Mouse (Mus musculus): ENCODE data around the gene Mmel1. TPM values are rescaled to one million over a fixed set of nuclear protein-coding genes. Genes with fewer than 3 reads are reported as not detected.
A peak's percentile ranks its signal among the peaks of the same experiment; 100 is the strongest.

The Mmel1 gene
- polyA plus RNA-seq, 1 experiment from 2014 or later, result 0.34 TPM

DNA sequence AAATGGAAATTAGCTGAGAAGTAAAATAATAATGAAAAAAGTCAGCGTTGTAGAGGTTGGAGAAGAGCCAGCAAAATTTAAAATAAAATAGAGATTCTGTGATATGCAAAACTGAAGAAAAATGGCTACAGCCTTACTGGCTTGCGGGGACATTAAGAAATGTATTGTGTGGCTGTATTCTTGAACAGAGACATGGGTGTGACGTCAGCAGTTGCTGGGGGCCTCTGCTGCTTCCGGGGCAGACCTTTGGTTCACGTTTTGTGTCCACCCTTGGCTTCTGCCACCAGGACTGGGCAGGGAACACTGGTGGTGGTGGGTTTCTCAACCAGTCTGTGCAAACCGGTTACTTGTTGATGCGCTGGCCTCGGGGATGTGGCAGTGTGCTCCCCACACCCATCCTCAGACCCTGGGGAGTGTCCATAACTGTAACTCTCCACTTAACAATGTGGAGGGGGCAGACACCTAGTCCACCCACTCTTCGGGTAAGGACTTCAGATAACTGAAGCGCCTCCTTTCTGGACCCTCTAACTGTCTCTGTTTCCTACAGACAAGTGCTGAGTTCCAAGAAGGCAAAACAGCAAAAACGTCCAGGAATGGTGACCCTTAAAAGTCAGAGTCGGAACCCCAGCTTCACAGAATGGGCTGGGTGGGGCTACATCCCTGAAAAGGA, 14.6 kb upstream of the Mmel1 start:
- no peak for ATAC-seq
- Histone ChIP-seq H3K27me3 (replicated peaks) (peaks cover 23% of the 10 kb centered on the region), H3K4me3 (replicated peaks) (no peak overlapping the region), H3K36me3 (no peaks in the 10 kb centered on the region), H3K27ac (no peak overlapping the region), H3K9ac (no peak overlapping the region), H3K4me1 (replicated peaks) (0 out of 2 replicates have a peak, but pooled peaks cover 5% of the 10 kb centered on the region), H3K9me3 (no peaks in the 10 kb centered on the region), H3K4me2 (replicated peaks) (peak overlapping the region; percentile 98; the same call in 1 of the 2 replicates)
- 53% methylated on average over 12 of the region's 12 CpGs for WGBS

DNA sequence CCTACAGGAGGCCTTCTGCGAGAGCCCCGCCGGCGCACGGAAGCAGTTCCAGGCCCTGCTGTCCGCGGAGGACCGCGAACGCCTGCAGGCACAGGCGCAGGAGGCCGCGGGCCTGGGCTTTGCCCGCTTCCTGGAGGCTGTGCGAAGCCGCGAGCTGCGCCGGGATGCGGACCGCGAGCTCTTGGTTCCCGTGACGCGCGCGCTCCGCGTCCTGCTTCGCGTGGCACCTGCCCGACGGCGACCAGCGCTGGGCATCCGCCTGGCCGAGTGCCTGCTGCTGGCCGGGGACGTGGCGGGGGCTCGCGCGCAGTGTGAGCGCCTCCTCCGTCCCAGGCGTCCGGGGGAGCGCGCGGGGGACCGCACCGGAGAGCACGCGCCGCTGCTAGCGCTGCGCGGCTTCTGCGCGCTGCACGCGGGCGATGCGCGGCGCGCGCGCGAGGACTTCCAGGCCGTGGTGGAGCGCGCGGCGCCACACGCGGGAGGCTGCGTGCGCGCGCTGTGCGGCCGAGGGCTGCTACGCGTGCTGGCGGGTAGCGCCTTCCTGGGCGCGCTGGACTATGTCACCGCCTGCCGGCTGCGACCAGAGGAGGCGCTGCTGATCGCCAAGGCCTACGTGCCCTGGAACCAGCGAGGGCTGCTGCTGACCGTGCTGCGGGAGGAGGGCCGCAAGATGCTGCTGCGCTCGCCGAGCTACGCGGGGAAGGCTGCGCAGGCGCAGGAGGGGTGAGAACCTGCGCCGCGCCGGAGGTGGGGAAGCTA, 13.5 kb upstream of the Mmel1 start:
- Histone ChIP-seq H3K4me2 (replicated peaks) (peak overlapping the region; percentile 98), H3K4me3 (replicated peaks) (peak overlapping the region; percentile 55), H3K27ac (no peak overlapping the region), H3K36me3 (no peaks in the 10 kb centered on the region), H3K4me1 (replicated peaks) (0 out of 2 replicates have a peak, but pooled peaks cover 5% of the 10 kb centered on the region), H3K9me3 (no peaks in the 10 kb centered on the region), H3K9ac (peak overlapping the region; percentile 34), H3K27me3 (replicated peaks) (peaks cover 23% of the 10 kb centered on the region)
- ATAC-seq, result peak; percentile 95
- WGBS, result under 1% methylated on average over 110 of the region's 110 CpGs

GRCm38 (mm10) chr4:154856480-154856837, 12.9 kb upstream of the Mmel1 start:
- H3K4me2 ChIP-seq (replicated peaks), result peak overlapping the region; percentile 98
- peaks cover 23% of the 10 kb centered on the region for H3K27me3 ChIP-seq (replicated peaks)
- no peaks in the 10 kb centered on the region for H3K36me3 ChIP-seq
- no peak for ATAC-seq
- peak overlapping the region; percentile 55 for H3K4me3 ChIP-seq (replicated peaks)
- WGBS, result 15% methylated on average over 9 of the region's 9 CpGs
- H3K9me3 ChIP-seq, result no peaks in the 10 kb centered on the region
- peak overlapping the region; percentile 34 for H3K9ac ChIP-seq
- no peak overlapping the region for H3K27ac ChIP-seq
- H3K4me1 ChIP-seq (replicated peaks), result 0 out of 2 replicates have a peak, but pooled peaks cover 5% of the 10 kb centered on the region

GRCm38 (mm10) chr4:154856882-154857281, 12.5 kb upstream of the Mmel1 start:
- Histone ChIP-seq H3K36me3 (no peaks in the 10 kb centered on the region), H3K27ac (no peak overlapping the region), H3K9ac (no peak overlapping the region), H3K4me1 (replicated peaks) (0 out of 2 replicates have a peak, but pooled peaks cover 5% of the 10 kb centered on the region), H3K27me3 (replicated peaks) (peaks cover 23% of the 10 kb centered on the region), H3K4me2 (replicated peaks) (peak overlapping the region; percentile 98), H3K4me3 (replicated peaks) (no peak overlapping the region), H3K9me3 (no peaks in the 10 kb centered on the region)
- WGBS, result 87% methylated on average over 7 of the region's 7 CpGs
- no peak for ATAC-seq

GRCm38 (mm10) chr4:154857366-154858240, 11.8 kb upstream of the Mmel1 start:
- 0 out of 2 replicates have a peak, but pooled peaks cover 5% of the 10 kb centered on the region for H3K4me1 ChIP-seq (replicated peaks)
- H3K9ac ChIP-seq, result no peak overlapping the region
- H3K4me3 ChIP-seq (replicated peaks), result no peak overlapping the region
- peaks cover 23% of the 10 kb centered on the region for H3K27me3 ChIP-seq (replicated peaks)
- no peak overlapping the region for H3K4me2 ChIP-seq (replicated peaks)
- no peaks in the 10 kb centered on the region for H3K36me3 ChIP-seq
- 75% methylated on average over 10 of the region's 10 CpGs for WGBS
- no peak overlapping the region for H3K27ac ChIP-seq
- ATAC-seq, result no peak
- H3K9me3 ChIP-seq, result no peaks in the 10 kb centered on the region

- Histone ChIP-seq H3K4me2 (replicated peaks) (no peak overlapping the region), H3K27ac (no peak overlapping the region), H3K27me3 (replicated peaks) (peaks cover 23% of the 10 kb centered on the region), H3K36me3 (no peaks in the 10 kb centered on the region), H3K9me3 (no peaks in the 10 kb centered on the region), H3K4me1 (replicated peaks) (0 out of 2 replicates have a peak, but pooled peaks cover 5% of the 10 kb centered on the region), H3K4me3 (replicated peaks) (no peak overlapping the region), H3K9ac (no peak overlapping the region)
- 77% methylated on average over 3 of the region's 3 CpGs for WGBS
- ATAC-seq, result no peak
These were observed 10.8 kb upstream of the Mmel1 start for GRCm38 (mm10) chr4:154858601-154859000.

DNA sequence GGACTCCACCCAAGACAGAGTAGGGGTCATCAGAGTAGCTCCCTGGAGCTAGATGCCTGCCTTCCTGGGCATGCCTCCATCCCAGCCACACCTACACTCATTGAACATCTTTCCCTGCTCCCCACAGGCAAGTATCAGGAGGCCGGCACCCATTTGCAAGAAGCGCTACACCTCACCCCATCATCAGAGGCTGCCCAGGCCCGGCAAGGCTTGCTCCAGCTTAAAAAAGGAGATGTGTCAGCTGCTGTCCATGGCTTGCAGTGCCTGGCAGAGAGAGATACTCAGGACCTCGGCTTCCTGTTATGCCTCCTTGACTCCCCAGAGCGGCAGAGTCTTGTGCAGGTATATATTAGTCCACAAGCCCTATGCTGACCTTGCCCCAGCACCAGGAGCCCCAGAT, 7.4 kb upstream of the Mmel1 start:
- Histone ChIP-seq H3K4me2 (replicated peaks) (no peak overlapping the region), H3K4me1 (replicated peaks) (peaks cover 7% of the 10 kb centered on the region), H3K27ac (no peak overlapping the region), H3K36me3 (no peaks in the 10 kb centered on the region), H3K27me3 (replicated peaks) (peaks cover 2% of the 10 kb centered on the region; the same call in 1 of the 2 replicates), H3K9me3 (no peaks in the 10 kb centered on the region), H3K4me3 (replicated peaks) (no peak overlapping the region), H3K9ac (no peak overlapping the region)
- WGBS, result 72% methylated on average over 5 of the region's 5 CpGs
- ATAC-seq, result no peak

DNA sequence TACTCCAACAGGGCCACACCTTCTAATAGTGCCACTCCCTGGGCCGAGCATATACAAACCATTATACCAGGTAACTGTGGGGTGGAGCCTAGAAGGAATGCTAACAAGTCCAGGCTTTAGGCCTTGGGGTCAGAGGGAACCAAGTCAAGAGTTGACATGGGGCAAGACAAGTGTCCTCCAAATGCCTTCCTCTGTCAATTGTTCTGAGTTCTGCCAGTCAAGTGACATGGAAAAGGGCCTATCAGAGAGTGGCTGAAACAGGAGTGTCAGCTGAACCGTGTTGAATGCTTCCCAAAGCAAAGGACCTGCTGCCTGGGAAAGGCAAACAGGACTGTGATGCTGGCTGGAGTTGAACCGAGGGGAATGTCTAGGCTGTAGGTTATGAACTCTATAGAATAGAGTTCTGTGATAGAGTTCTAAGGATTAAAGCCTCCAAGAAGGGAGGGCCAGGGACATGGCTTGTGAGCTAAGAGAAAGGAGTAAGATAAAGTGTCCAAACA, 5.9 kb upstream of the Mmel1 start:
- Histone ChIP-seq H3K9ac (no peak overlapping the region), H3K4me3 (replicated peaks) (no peak overlapping the region), H3K4me1 (replicated peaks) (peaks cover 7% of the 10 kb centered on the region), H3K36me3 (no peaks in the 10 kb centered on the region), H3K27me3 (replicated peaks) (no peaks in the 10 kb centered on the region; the same call in 1 of the 2 replicates), H3K27ac (no peak overlapping the region), H3K9me3 (no peaks in the 10 kb centered on the region), H3K4me2 (replicated peaks) (no peak overlapping the region)
- WGBS, result 77% methylated on average over 3 of the region's 3 CpGs
- no peak; the same call in 1 of the 2 replicates for ATAC-seq

DNA sequence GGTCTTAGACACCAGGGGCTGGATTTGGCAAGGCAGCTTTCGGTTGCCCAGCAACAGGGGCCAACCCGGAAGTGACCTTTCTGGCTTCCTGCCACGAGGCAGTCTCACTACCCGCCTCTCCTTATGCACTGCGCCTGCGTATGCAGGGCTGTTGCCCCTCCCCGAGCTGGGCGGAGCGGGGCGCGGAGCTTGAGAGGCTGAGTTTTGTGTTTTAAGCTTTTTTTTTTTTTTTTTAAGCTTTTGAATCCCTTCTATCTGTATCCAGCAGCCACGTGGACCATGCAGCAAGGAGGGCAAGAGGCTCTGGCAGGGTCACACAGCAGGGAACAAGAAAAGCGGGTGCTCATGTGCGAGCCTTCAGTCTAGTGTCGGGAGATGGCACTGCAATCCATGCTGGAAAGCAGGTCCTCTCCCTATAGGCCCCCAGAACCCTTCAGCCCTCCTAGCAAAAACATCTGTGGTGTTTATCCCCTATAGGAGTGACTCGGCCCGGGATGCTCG, 5.1 kb upstream of the Mmel1 start:
- Histone ChIP-seq H3K36me3 (no peaks in the 10 kb centered on the region), H3K9ac (peak overlapping the region; percentile 44), H3K27ac (peak overlapping the region; percentile 57), H3K4me2 (replicated peaks) (peak overlapping the region; percentile 61), H3K4me1 (replicated peaks) (peaks cover 7% of the 10 kb centered on the region), H3K27me3 (replicated peaks) (no peaks in the 10 kb centered on the region; the same call in 1 of the 2 replicates), H3K4me3 (replicated peaks) (peak overlapping the region; percentile 35), H3K9me3 (no peaks in the 10 kb centered on the region)
- ATAC-seq, result peak; percentile 96
- WGBS, result under 1% methylated on average over 18 of the region's 18 CpGs

DNA sequence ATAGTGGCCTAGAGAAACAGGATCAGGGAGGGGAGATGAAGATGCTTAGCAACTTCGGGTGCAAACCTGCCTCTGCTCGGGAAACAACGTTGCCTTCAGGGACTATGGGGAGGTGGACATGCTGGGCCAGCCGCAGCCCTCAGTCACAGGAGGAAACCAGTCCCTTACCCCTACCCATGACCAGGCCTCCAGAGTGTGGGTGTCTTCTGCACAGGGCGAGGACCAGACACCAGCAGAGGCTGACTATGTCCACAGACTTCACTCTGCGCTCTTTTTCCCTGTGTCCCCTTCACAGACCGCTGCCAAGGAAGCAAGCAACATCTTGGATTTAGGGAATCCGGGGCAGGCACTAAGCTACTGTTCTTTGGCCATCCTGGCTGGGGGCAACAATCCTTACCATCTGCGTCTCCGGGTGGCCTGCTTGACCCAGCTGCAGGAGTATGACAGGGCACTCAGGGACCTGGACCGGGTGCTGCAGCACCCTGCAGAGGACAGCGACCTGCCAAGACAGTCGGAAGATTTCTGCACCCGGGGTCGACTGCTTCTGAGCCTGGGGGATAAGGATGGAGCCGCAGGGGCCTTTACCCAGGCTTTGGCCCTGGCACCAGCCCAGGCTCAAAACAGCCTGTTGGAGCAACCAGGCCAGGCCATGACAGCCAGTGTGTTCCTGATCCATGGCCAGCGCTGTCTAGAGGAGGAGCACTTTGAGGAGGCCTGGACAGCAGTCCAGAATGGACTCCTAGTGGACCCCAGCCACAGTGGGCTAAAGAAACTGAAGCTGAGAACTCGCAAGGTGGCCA, 4.2 kb upstream of the Mmel1 start:
- H3K27ac ChIP-seq, result peak overlapping the region; percentile 57; the same call in 1 of the 2 replicates
- peak; percentile 24; the same call in 1 of the 2 replicates for ATAC-seq
- no peaks in the 10 kb centered on the region for H3K27me3 ChIP-seq (replicated peaks)
- 79% methylated on average over 18 of the region's 18 CpGs for WGBS
- peak overlapping the region; percentile 61 for H3K4me2 ChIP-seq (replicated peaks)
- H3K36me3 ChIP-seq, result no peaks in the 10 kb centered on the region
- H3K9me3 ChIP-seq, result no peaks in the 10 kb centered on the region
- H3K9ac ChIP-seq, result 0 out of 2 replicates have a peak overlapping the region, but pooled peaks have one; percentile 44
- H3K4me1 ChIP-seq (replicated peaks), result peaks cover 7% of the 10 kb centered on the region
- no peak overlapping the region for H3K4me3 ChIP-seq (replicated peaks)

- Histone ChIP-seq H3K27ac (no peak overlapping the region), H3K4me1 (replicated peaks) (peaks cover 7% of the 10 kb centered on the region), H3K4me3 (replicated peaks) (no peak overlapping the region), H3K27me3 (replicated peaks) (no peaks in the 10 kb centered on the region), H3K9ac (no peak overlapping the region), H3K4me2 (replicated peaks) (no peak overlapping the region), H3K9me3 (no peaks in the 10 kb centered on the region), H3K36me3 (no peaks in the 10 kb centered on the region)
- ATAC-seq, result no peak
- WGBS, result 87% methylated on average over 5 of the region's 5 CpGs
These were observed 3.0 kb upstream of the Mmel1 start for GRCm38 (mm10) chr4:154866391-154866790.

All from intestine, embryonic 15.5 days (tissue).